10 mouse cellular contexts compared by ENCODE assay signal in genomic region chr15:85947541-85947940, GRCm38 (mm10).
A peak's percentile ranks its signal among the peaks of the same experiment; 100 is the strongest.
DNase-seq lines count a peak whose midpoint lies in the region; ATAC-seq and TF ChIP-seq lines count a peak whose summit lies in the region.
"Had no signal": no experiment of that assay in that cellular context is flagged by ENCODE, and none has a peak within 500 bp of the region (broad histone marks: within the 10 kb centered on the region; RNA-seq: fewer than 3 reads in every experiment).

No protein-coding gene starts in this region.

- peak overlapping the region; percentile 23 for H3K4me3 ChIP-seq in forebrain, embryonic 10.5 days
- H3K4me3 ChIP-seq in lung, postnatal 0 days (ENCODE audit: low read depth, low read length), result no peak overlapping the region

- 30% methylated on average over 9 of the region's 9 CpGs for WGBS in forebrain, embryonic 10.5 days
- WGBS in lung, postnatal 0 days, result 62% methylated on average over 9 of the region's 9 CpGs

- no peak overlapping the region for H3K4me2 ChIP-seq in lung, postnatal 0 days (replicated peaks; ENCODE audit: low read depth, low read length)

- TF ChIP-seq CTCF in lung, postnatal 0 days (IDR thresholded peaks at IDR 0.05), result no peak

- peaks cover 46% of the 10 kb centered on the region for H3K4me1 ChIP-seq in forebrain, embryonic 10.5 days
- H3K4me1 ChIP-seq in lung, postnatal 0 days (ENCODE audit: insufficient read depth, low read depth, low read length), result no peaks in the 10 kb centered on the region

- no peak overlapping the region for H3K9ac ChIP-seq in lung, postnatal 0 days (replicated peaks; ENCODE audit: low read depth)

- peak; percentile 29; the same call in 1 of the 2 replicates for ATAC-seq in lung, postnatal 0 days
- no peak for ATAC-seq in megakaryocyte progenitor cell, adult 5-6 weeks (replicated peaks; ENCODE audit: poor library complexity)
- ATAC-seq: intestine, embryonic 16.5 days had no signal

- no peaks in the 10 kb centered on the region for H3K9me3 ChIP-seq in forebrain, embryonic 10.5 days
- H3K9me3 ChIP-seq in lung, postnatal 0 days (ENCODE audit: low read length), result no peaks in the 10 kb centered on the region

- TF ChIP-seq EP300 in lung, postnatal 0 days (IDR thresholded peaks at IDR 0.05), result no peak

- peak; percentile 16 for DNase-seq in right cerebral cortex, postnatal 4 days
- no peak for DNase-seq in right cerebral cortex, postnatal 25 days
- peak; percentile 42 for DNase-seq in forebrain, embryonic 10.5 days (ENCODE audit: extremely low spot score, low spot score)
- peak; percentile 10 for DNase-seq in lung, postnatal 0 days (ENCODE audit: low spot score)
- peak; percentile 26 for DNase-seq in thymus, postnatal 25 days
- no peak for DNase-seq in T-cell, adult 2 months (ENCODE audit: low spot score)
- no peak for DNase-seq in left cerebral cortex, adult 18-20 months (ENCODE audit: low spot score in 2 of 2)
- DNase-seq: cerebellum, adult 11 months had no signal

- peaks cover 7% of the 10 kb centered on the region; the same call in 1 of the 2 replicates for H3K36me3 ChIP-seq in forebrain, embryonic 10.5 days (replicated peaks)
- no peaks in the 10 kb centered on the region for H3K36me3 ChIP-seq in lung, postnatal 0 days (ENCODE audit: insufficient read depth, low read length)

- no peaks in the 10 kb centered on the region for H3K27me3 ChIP-seq in forebrain, embryonic 10.5 days (ENCODE audit: poor library complexity, severe bottlenecking)
- H3K27me3 ChIP-seq in lung, postnatal 0 days (replicated peaks; ENCODE audit: insufficient read depth, low read length), result no peaks in the 10 kb centered on the region

- peak overlapping the region; percentile 74 for H3K27ac ChIP-seq in forebrain, embryonic 10.5 days
- H3K27ac ChIP-seq in lung, postnatal 0 days (ENCODE audit: low read length), result no peak overlapping the region

Comparison
In these comparisons a context has a peak if more than half of its experiments do, and no peak if none do; other contexts are left out.
1. DNase-seq: peak in right cerebral cortex, postnatal 4 days (single experiment), forebrain, embryonic 10.5 days (single experiment), lung, postnatal 0 days (single experiment) and thymus, postnatal 25 days (single experiment); none in right cerebral cortex, postnatal 25 days (single experiment), T-cell, adult 2 months (single experiment) and left cerebral cortex, adult 18-20 months (0 of 2).